Mouse (Mus musculus) heart, adult 2 months (tissue): Measurements from ENCODE around the gene Map2k4.

Experiments used
- CTCF ChIP-seq: fragments of 200-600 bp; IDR thresholded peaks from 2 replicates; pipeline ENCODE4 v1.8.1; 2022; ENCODE audit warnings: antibody characterized with exemption, mild to moderate bottlenecking, moderate library complexity
- POLR2A ChIP-seq: fragments of 200-500 bp; IDR thresholded peaks from 2 replicates; pipeline ENCODE4 v1.6.1; 2011; ENCODE audit warnings: mild to moderate bottlenecking, low read depth, low read length, control low read depth; ENCODE audit not compliant: insufficient read depth

- TF ChIP-seq POLR2A (peak; percentile 74), CTCF (no peak)
Measured at GRCm38 (mm10) chr11:65788154-65788553, at the start of gene Map2k4.
